Mouse (Mus musculus) stomach, embryonic 15.5 days (tissue): ENCODE results near the gene Sec22a. TPM values are rescaled to one million over a fixed set of nuclear protein-coding genes. Genes with fewer than 3 reads are reported as not detected.

Experiments
- ATAC-seq: fragments of 200-750 bp; cut with Nextera tagmentation; 2 replicates; pipeline ENCODE4 v1.8.0; 2017; ENCODE audit warnings: low read depth, moderate number of reproducible peaks, moderate TSS enrichment; ENCODE audit not compliant: insufficient read depth, low FRiP score
- H3K27ac ChIP-seq: fragments of 300-500 bp; sonication (generic); 2 replicates; pipeline ENCODE4 v1.5.1; 2015; ENCODE audit warnings: mild to moderate bottlenecking, inconsistent platforms
- H3K27me3 ChIP-seq: fragments of 300-500 bp; sonication (generic); replicated peaks from 2 replicates; pipeline ENCODE4 v1.6.1; 2015; ENCODE audit warnings: inconsistent platforms
- H3K36me3 ChIP-seq: fragments of 300-500 bp; sonication (generic); 2 replicates; pipeline ENCODE4 v1.6.1; 2015; ENCODE audit warnings: inconsistent platforms
- H3K4me1 ChIP-seq: fragments of 300-500 bp; sonication (generic); 2 replicates; pipeline ENCODE4 v1.6.1; 2015; ENCODE audit warnings: inconsistent platforms
- H3K4me2 ChIP-seq: fragments of 300-500 bp; sonication (generic); 2 replicates; pipeline ENCODE4 v1.6.1; 2015; ENCODE audit warnings: mild to moderate bottlenecking, inconsistent platforms
- H3K4me3 ChIP-seq: fragments of 300-500 bp; sonication (generic); replicated peaks from 2 replicates; pipeline ENCODE4 v1.5.1; 2015; ENCODE audit warnings: inconsistent platforms
- H3K9ac ChIP-seq: fragments of 300-500 bp; sonication (generic); 2 replicates; pipeline ENCODE4 v1.6.1; 2015; ENCODE audit warnings: inconsistent platforms
- H3K9me3 ChIP-seq: fragments of 300-500 bp; sonication (generic); 2 replicates; pipeline ENCODE4 v1.6.1; 2016; ENCODE audit warnings: inconsistent platforms
- WGBS: fragments of 180-500 bp; shearing (Covaris S2); methylation state at CpG from one replicate; pipeline ENCODE4 v1.1.7; 2015; 5-methylcytosine and 5-hydroxymethylcytosine counted together
- polyA plus RNA-seq: library from polyadenylated mRNA; unstranded; fragments of >200 nt; fragmentation: Nextera tagmentation; extraction: Ambion mirVana; gene quantifications from 2 replicates; pipeline ENCODE4 v1.2.1, GENCODE M21; 2015

Sec22a gene
- polyA plus RNA-seq, 1 experiment from 2014 or later = 43.5 TPM

GRCm38 (mm10) chr16:35309634-35310033 lies 54.1 kb downstream of the Sec22a start:
- ATAC-seq = no peak
- 77% methylated on average over 4 of the region's 4 CpGs for WGBS
- no peaks in the 10 kb centered on the region for H3K4me1 ChIP-seq

GRCm38 (mm10) chr16:35308486-35309143 lies 55.1 kb downstream of the Sec22a start:
- H3K27ac ChIP-seq = no peak overlapping the region
- 86% methylated on average over 6 of the region's 6 CpGs for WGBS
- no peaks in the 10 kb centered on the region for H3K4me1 ChIP-seq
- H3K27me3 ChIP-seq = no peaks in the 10 kb centered on the region
- no peaks in the 10 kb centered on the region for H3K9me3 ChIP-seq
- no peak overlapping the region for H3K4me3 ChIP-seq
- peaks cover 3% of the 10 kb centered on the region; the same call in 1 of the 2 replicates for H3K36me3 ChIP-seq
- no peak for ATAC-seq
- no peak overlapping the region for H3K9ac ChIP-seq
- no peak overlapping the region for H3K4me2 ChIP-seq

More at GRCm38 (mm10) chr16:35309634-35310033, 54.1 kb downstream of the Sec22a start:
- Histone ChIP-seq H3K9me3 (no peaks in the 10 kb centered on the region), H3K27ac (no peak overlapping the region), H3K9ac (no peak overlapping the region), H3K36me3 (peaks cover 3% of the 10 kb centered on the region; the same call in 1 of the 2 replicates), H3K4me3 (no peak overlapping the region), H3K4me2 (no peak overlapping the region), H3K27me3 (no peaks in the 10 kb centered on the region)

GRCm38 (mm10) chr16:35308016-35308415 lies 55.7 kb downstream of the Sec22a start:
- no peaks in the 10 kb centered on the region for H3K9me3 ChIP-seq
- no peak for ATAC-seq
- no peak overlapping the region for H3K9ac ChIP-seq
- H3K27ac ChIP-seq = no peak overlapping the region
- no peaks in the 10 kb centered on the region for H3K27me3 ChIP-seq
- no peak overlapping the region for H3K4me2 ChIP-seq
- H3K4me3 ChIP-seq = no peak overlapping the region
- 90% methylated on average over 6 of the region's 6 CpGs for WGBS
- peaks cover 2% of the 10 kb centered on the region; the same call in 1 of the 2 replicates for H3K36me3 ChIP-seq
- H3K4me1 ChIP-seq = no peaks in the 10 kb centered on the region

GRCm38 (mm10) chr16:35307331-35307730 lies 56.4 kb downstream of the Sec22a start:
- WGBS = 84% methylated on average over 2 of the region's 2 CpGs
- no peaks in the 10 kb centered on the region for H3K4me1 ChIP-seq
- no peak overlapping the region for H3K27ac ChIP-seq
- H3K4me2 ChIP-seq = no peak overlapping the region
- H3K9ac ChIP-seq = no peak overlapping the region
- H3K36me3 ChIP-seq = no peaks in the 10 kb centered on the region
- H3K27me3 ChIP-seq = no peaks in the 10 kb centered on the region
- H3K4me3 ChIP-seq = no peak overlapping the region
- ATAC-seq = no peak
- no peaks in the 10 kb centered on the region for H3K9me3 ChIP-seq

- Histone ChIP-seq H3K4me2 (no peak overlapping the region), H3K9ac (no peak overlapping the region), H3K4me1 (no peaks in the 10 kb centered on the region), H3K36me3 (no peaks in the 10 kb centered on the region), H3K9me3 (no peaks in the 10 kb centered on the region), H3K27me3 (no peaks in the 10 kb centered on the region), H3K4me3 (no peak overlapping the region), H3K27ac (no peak overlapping the region)
- ATAC-seq = no peak
- 87% methylated on average over 2 of the region's 2 CpGs for WGBS
These were observed 57.1 kb downstream of the Sec22a start for GRCm38 (mm10) chr16:35306631-35307030.

GRCm38 (mm10) chr16:35305226-35305625 lies 58.5 kb downstream of the Sec22a start:
- Histone ChIP-seq H3K4me1 (no peaks in the 10 kb centered on the region), H3K9ac (no peak overlapping the region), H3K27me3 (no peaks in the 10 kb centered on the region), H3K9me3 (no peaks in the 10 kb centered on the region), H3K27ac (no peak overlapping the region), H3K4me3 (no peak overlapping the region), H3K4me2 (no peak overlapping the region), H3K36me3 (no peaks in the 10 kb centered on the region)
- no peak for ATAC-seq
- WGBS = 78% methylated on average over 7 of the region's 7 CpGs

- no peak overlapping the region for H3K9ac ChIP-seq
- no peak overlapping the region for H3K27ac ChIP-seq
- H3K9me3 ChIP-seq = no peaks in the 10 kb centered on the region
- no peaks in the 10 kb centered on the region for H3K36me3 ChIP-seq
- H3K4me1 ChIP-seq = no peaks in the 10 kb centered on the region
- WGBS = 83% methylated on average over 5 of the region's 5 CpGs
- ATAC-seq = no peak
- no peak overlapping the region for H3K4me2 ChIP-seq
- H3K27me3 ChIP-seq = no peaks in the 10 kb centered on the region
- H3K4me3 ChIP-seq = no peak overlapping the region
These were observed 59.3 kb downstream of the Sec22a start for GRCm38 (mm10) chr16:35304416-35304815.

- no peaks in the 10 kb centered on the region for H3K36me3 ChIP-seq
- H3K9me3 ChIP-seq = no peaks in the 10 kb centered on the region
- WGBS = 88% methylated on average over 6 of the region's 6 CpGs
- H3K27me3 ChIP-seq = no peaks in the 10 kb centered on the region
- H3K9ac ChIP-seq = no peak overlapping the region
- no peaks in the 10 kb centered on the region for H3K4me1 ChIP-seq
- H3K4me3 ChIP-seq = no peak overlapping the region
- H3K4me2 ChIP-seq = no peak overlapping the region
- no peak; the same call in 1 of the 2 replicates for ATAC-seq
- H3K27ac ChIP-seq = no peak overlapping the region
These were observed 60.0 kb downstream of the Sec22a start for GRCm38 (mm10) chr16:35303721-35304120.

GRCm38 (mm10) chr16:35302441-35303280 lies 61.1 kb downstream of the Sec22a start:
- no peaks in the 10 kb centered on the region for H3K4me1 ChIP-seq
- no peak for ATAC-seq
- H3K27me3 ChIP-seq = no peaks in the 10 kb centered on the region
- H3K4me3 ChIP-seq = no peak overlapping the region
- no peaks in the 10 kb centered on the region for H3K36me3 ChIP-seq
- no peaks in the 10 kb centered on the region for H3K9me3 ChIP-seq
- 40% methylated on average over 7 of the region's 7 CpGs for WGBS
- H3K4me2 ChIP-seq = no peak overlapping the region
- no peak overlapping the region for H3K27ac ChIP-seq
- no peak overlapping the region for H3K9ac ChIP-seq

- Histone ChIP-seq H3K36me3 (no peaks in the 10 kb centered on the region), H3K4me3 (no peak overlapping the region), H3K27ac (no peak overlapping the region), H3K4me2 (no peak overlapping the region), H3K9me3 (no peaks in the 10 kb centered on the region), H3K27me3 (no peaks in the 10 kb centered on the region), H3K4me1 (no peaks in the 10 kb centered on the region), H3K9ac (no peak overlapping the region)
- 90% methylated on average over 5 of the region's 6 CpGs for WGBS
- ATAC-seq = no peak
These were observed 63.6 kb downstream of the Sec22a start for GRCm38 (mm10) chr16:35300156-35300555.

- ATAC-seq = no peak
- no peak overlapping the region for H3K27ac ChIP-seq
- WGBS = 67% methylated on average over 5 of the region's 5 CpGs
- no peaks in the 10 kb centered on the region for H3K4me1 ChIP-seq
- no peaks in the 10 kb centered on the region for H3K9me3 ChIP-seq
- H3K9ac ChIP-seq = no peak overlapping the region
- no peak overlapping the region for H3K4me3 ChIP-seq
- no peaks in the 10 kb centered on the region for H3K36me3 ChIP-seq
- no peak overlapping the region for H3K4me2 ChIP-seq
- no peaks in the 10 kb centered on the region for H3K27me3 ChIP-seq
These were observed 65.9 kb downstream of the Sec22a start for GRCm38 (mm10) chr16:35297786-35298185.

GRCm38 (mm10) chr16:35287244-35287643 lies 76.5 kb downstream of the Sec22a start:
- H3K4me3 ChIP-seq = no peak overlapping the region
- no peaks in the 10 kb centered on the region for H3K36me3 ChIP-seq
- no peak for ATAC-seq
- WGBS = 85% methylated on average over 5 of the region's 5 CpGs
- no peak overlapping the region for H3K9ac ChIP-seq
- no peak overlapping the region for H3K27ac ChIP-seq
- no peaks in the 10 kb centered on the region for H3K4me1 ChIP-seq
- H3K27me3 ChIP-seq = no peaks in the 10 kb centered on the region
- no peaks in the 10 kb centered on the region for H3K9me3 ChIP-seq
- no peak overlapping the region for H3K4me2 ChIP-seq
